17 mouse cellular contexts compared by ENCODE assay signal in genomic region chr16:21255574-21256304, GRCm38 (mm10). TPM values are rescaled to one million over a fixed set of nuclear protein-coding genes. Genes with fewer than 3 reads are reported as not detected.
A peak's percentile ranks its signal among the peaks of the same experiment; 100 is the strongest.
DNase-seq lines count a peak whose midpoint lies in the region; ATAC-seq and TF ChIP-seq lines count a peak whose summit lies in the region.
"Had no signal": no experiment of that assay in that cellular context is flagged by ENCODE, and none has a peak within 500 bp of the region (broad histone marks: within the 10 kb centered on the region; RNA-seq: fewer than 3 reads in every experiment).

No protein-coding gene starts in this region.

- H3ac ChIP-seq in myocyte (ENCODE audit: control insufficient read depth, insufficient read length), result no peak overlapping the region

- TF ChIP-seq POLR2A in myocyte (IDR thresholded peaks at IDR 0.05; ENCODE audit: insufficient read length, low read depth), result no peak

- no peaks in the 10 kb centered on the region for H3K36me3 ChIP-seq in lung, embryonic 16.5 days (ENCODE audit: control insufficient read depth, insufficient read depth, low read length)
- no peaks in the 10 kb centered on the region for H3K36me3 ChIP-seq in heart, embryonic 14.5 days (ENCODE audit: control insufficient read depth, insufficient read depth, low read length)
- H3K36me3 ChIP-seq in myocyte (ENCODE audit: control insufficient read depth, insufficient read depth), result no peaks in the 10 kb centered on the region
- H3K36me3 ChIP-seq: forebrain, embryonic 12.5 days; hindbrain, embryonic 12.5 days; liver, embryonic 12.5 days; midbrain, embryonic 12.5 days had no signal

- ATAC-seq in lung, embryonic 16.5 days (ENCODE audit: low read depth), result peak; percentile 54; the same call in 1 of the 2 replicates
- no peak for ATAC-seq in heart, embryonic 14.5 days (ENCODE audit: insufficient number of reproducible peaks, insufficient read depth, low FRiP score, low read depth)
- ATAC-seq: inflammation-experienced regulatory T-cells, adult 6 months; liver, embryonic 12.5 days had no signal

- peak overlapping the region; percentile 40; the same call in 1 of the 2 replicates for H3K27ac ChIP-seq in lung, embryonic 16.5 days (ENCODE audit: low read length)
- peak overlapping the region; percentile 31 to 51 for H3K27ac ChIP-seq in heart, embryonic 14.5 days (replicated peaks in 1 of 2; ENCODE audit: control insufficient read depth in 1 of 2, insufficient read depth in 1 of 2, low read depth in 2 of 2, low read length in 2 of 2)
- H3K27ac ChIP-seq in gastrocnemius, adult 2 months, result no peak overlapping the region
- H3K27ac ChIP-seq: forebrain, embryonic 12.5 days; hindbrain, embryonic 12.5 days; liver, embryonic 12.5 days; midbrain, embryonic 12.5 days had no signal

- DNase-seq in heart, adult 11 months, result peak; percentile 88
- DNase-seq in heart, postnatal 25 days (ENCODE audit: low spot score), result no peak
- DNase-seq in lung, postnatal 14 days, result no peak
- no peak for DNase-seq in left cerebral cortex, postnatal 4 days
- no peak for DNase-seq in gastrocnemius, adult 2 months
- DNase-seq: cerebellum, adult 9-11 months; gastrocnemius, postnatal 36 days; lung, postnatal 4 days; thymus, postnatal 25 days had no signal

- 50% methylated on average over 11 of the region's 11 CpGs for WGBS in lung, embryonic 16.5 days
- 36% methylated on average over 11 of the region's 11 CpGs for WGBS in heart, embryonic 14.5 days

- H3K4me1 ChIP-seq in lung, embryonic 16.5 days (replicated peaks; ENCODE audit: control insufficient read depth, insufficient read depth, low read length), result peaks cover 3% of the 10 kb centered on the region; the same call in 1 of the 2 replicates
- peaks cover 16 to 17% of the 10 kb centered on the region in 2 experiments for H3K4me1 ChIP-seq in heart, embryonic 14.5 days (ENCODE audit: control insufficient read depth in 2 of 2, insufficient read depth in 2 of 2, low read length in 2 of 2)
- H3K4me1 ChIP-seq: forebrain, embryonic 12.5 days; hindbrain, embryonic 12.5 days; liver, embryonic 12.5 days had no signal

- no peaks in the 10 kb centered on the region for H3K9me3 ChIP-seq in lung, embryonic 16.5 days (ENCODE audit: control insufficient read depth, low read length)
- H3K9me3 ChIP-seq in heart, embryonic 14.5 days (ENCODE audit: control insufficient read depth, low read length), result no peaks in the 10 kb centered on the region
- H3K9me3 ChIP-seq: forebrain, embryonic 12.5 days; hindbrain, embryonic 12.5 days; liver, embryonic 12.5 days; midbrain, embryonic 12.5 days had no signal

- no peak overlapping the region for H3K4me2 ChIP-seq in lung, embryonic 16.5 days (ENCODE audit: low read depth, low read length)
- H3K4me2 ChIP-seq in heart, embryonic 14.5 days (ENCODE audit: low read length), result no peak overlapping the region
- H3K4me2 ChIP-seq in myocyte (ENCODE audit: low read depth), result peak overlapping the region; percentile 66
- H3K4me2 ChIP-seq: forebrain, embryonic 12.5 days; hindbrain, embryonic 12.5 days; liver, embryonic 12.5 days; midbrain, embryonic 12.5 days had no signal

- H3K9ac ChIP-seq in lung, embryonic 16.5 days (ENCODE audit: low read length), result no peak overlapping the region
- no peak overlapping the region for H3K9ac ChIP-seq in heart, embryonic 14.5 days (ENCODE audit: low read length)
- H3K9ac ChIP-seq: forebrain, embryonic 12.5 days; hindbrain, embryonic 12.5 days; liver, embryonic 12.5 days; midbrain, embryonic 12.5 days had no signal

- no peaks in the 10 kb centered on the region for H3K79me2 ChIP-seq in myocyte (ENCODE audit: control insufficient read depth, insufficient read depth)

- intact Hi-C loops in heart, postnatal 25 days (cut with DNase I), result no loop called here
- intact Hi-C loops in left cerebral cortex, postnatal 4 days (cut with DNase I), result no loop called here
- intact Hi-C loops in gastrocnemius, adult 2 months (cut with DNase I), result no loop called here

- no peak for TF ChIP-seq CTCF in gastrocnemius, adult 2 months (IDR thresholded peaks at IDR 0.05)

- H3K4me3 ChIP-seq in lung, embryonic 16.5 days (ENCODE audit: low read length), result no peak overlapping the region
- H3K4me3 ChIP-seq in heart, embryonic 14.5 days (ENCODE audit: control insufficient read depth in 1 of 2, insufficient read depth in 1 of 2, low read depth in 1 of 2, low read length in 2 of 2), result no peak overlapping the region
- H3K4me3 ChIP-seq in myocyte, result no peak overlapping the region
- no peak overlapping the region for H3K4me3 ChIP-seq in gastrocnemius, adult 2 months
- H3K4me3 ChIP-seq: forebrain, embryonic 12.5 days; hindbrain, embryonic 12.5 days; liver, embryonic 12.5 days; midbrain, embryonic 12.5 days had no signal

- no peaks in the 10 kb centered on the region for H3K27me3 ChIP-seq in lung, embryonic 16.5 days (ENCODE audit: control insufficient read depth, insufficient read depth, low read depth, low read length)
- H3K27me3 ChIP-seq in heart, embryonic 14.5 days (ENCODE audit: control insufficient read depth, insufficient read depth, low read length), result no peaks in the 10 kb centered on the region
- H3K27me3 ChIP-seq in myocyte (ENCODE audit: control insufficient read depth, insufficient read depth, insufficient read length), result no peaks in the 10 kb centered on the region

TF ChIP-seq in myocyte, 11 proteins besides CTCF, POLR2A, EP300 and RAD21:
- peak in 1 of 3 experiments; percentile 29 for TF ChIP-seq MYOG (IDR thresholded peaks at IDR 0.05; ENCODE audit: control insufficient read depth in 1 of 3, insufficient read depth in 1 of 3, insufficient read length in 2 of 3, low read depth in 2 of 3)
- TF ChIP-seq TCF3 (IDR thresholded peaks at IDR 0.05; ENCODE audit: insufficient read length, low read depth), result no peak
- peak; percentile 56 for TF ChIP-seq USF1 (IDR thresholded peaks at IDR 0.05; ENCODE audit: low read depth)
- peak in 1 of 3 experiments; percentile 39 for TF ChIP-seq MYOD1 (IDR thresholded peaks at IDR 0.05; ENCODE audit: control insufficient read depth in 1 of 3, insufficient read length in 2 of 3, low read depth in 2 of 3)
TF ChIP-seq in myocyte: peak in this region for 3.

RNA-seq across cellular contexts. Expression of gene Ephb3, which starts 51.2 kb away (rescaled TPM):
- 1 to 10 TPM; 5.4 to 6.2 TPM for total RNA-seq in heart, postnatal 25 days (2021)
- 28.3 and 28.9 TPM in 2 replicates for polyA plus RNA-seq in lung, embryonic 16.5 days (2015; fragmentation: Nextera tagmentation; extraction: Ambion mirVana)
- polyA plus RNA-seq in heart, embryonic 14.5 days (2014; fragmentation: Nextera tagmentation; extraction: Ambion mirVana), result 10.9 and 13.6 TPM in 2 replicates
- polyA plus RNA-seq in myocyte (2012; fragmentation: generic; extraction: Trizol), result 30.6 TPM
- total RNA-seq in left cerebral cortex, postnatal 4 days (2021), result 10 to 100 TPM; 18.8 to 19.8 TPM
- under 1 TPM; 0.59 to 0.84 TPM for total RNA-seq in gastrocnemius, adult 2 months (2021)
- polyA plus RNA-seq: inflammation-experienced regulatory T-cells, adult 6 months had no signal
